Mouse (Mus musculus): ENCODE measurements around the gene Gm6268. TPM values are rescaled to one million over a fixed set of nuclear protein-coding genes. Genes with fewer than 3 reads are reported as not detected.

The Gm6268 gene
- polyA plus RNA-seq (2014; fragmentation: Nextera tagmentation; extraction: Ambion mirVana), result not detected in 2 replicates

GRCm38 (mm10) chrX:36400980-36401379, at the start of gene Gm6268:
Gm6268 (plus strand) TSS chrX:36401280.
- no peak for DNase-seq (ENCODE audit: low spot score, missing footprints)
- no peaks in the 10 kb centered on the region for H3K4me1 ChIP-seq (ENCODE audit: control insufficient read depth, insufficient read depth, low read length)
- WGBS, result 90% methylated on average over 13 of the region's 13 CpGs
- H3K9ac ChIP-seq (ENCODE audit: low read length), result no peak within 1 kb of the TSS
- ATAC-seq (ENCODE audit: low FRiP score), result no peak
- H3K27me3 ChIP-seq (ENCODE audit: control insufficient read depth, insufficient read depth, low read length), result no peaks in the 10 kb centered on the region
- no peak within 1 kb of the TSS for H3K4me2 ChIP-seq
- no peaks in the 10 kb centered on the region for H3K9me3 ChIP-seq (ENCODE audit: control insufficient read depth, low read length)
- H3K36me3 ChIP-seq (ENCODE audit: control insufficient read depth, insufficient read depth, low read length), result no peaks in the 10 kb centered on the region
- H3K27ac ChIP-seq (ENCODE audit: low read depth, low read length), result no peak within 1 kb of the TSS
- H3K4me3 ChIP-seq (ENCODE audit: low read depth, low read length), result no peak within 1 kb of the TSS

GRCm38 (mm10) chrX:36352446-36352845, 48.6 kb upstream of the Gm6268 start:
- WGBS, result 64% methylated on average over 3 of the region's 3 CpGs
- DNase-seq (ENCODE audit: low spot score, missing footprints), result no peak
- H3K9ac ChIP-seq (ENCODE audit: low read length), result no peak overlapping the region
- H3K27me3 ChIP-seq (ENCODE audit: control insufficient read depth, insufficient read depth, low read length), result no peaks in the 10 kb centered on the region
- H3K4me3 ChIP-seq (ENCODE audit: low read depth, low read length), result no peak overlapping the region
- no peak overlapping the region for H3K4me2 ChIP-seq
- no peak for ATAC-seq (ENCODE audit: low FRiP score)
- H3K9me3 ChIP-seq (ENCODE audit: control insufficient read depth, low read length), result no peaks in the 10 kb centered on the region
- H3K27ac ChIP-seq (ENCODE audit: low read depth, low read length), result no peak overlapping the region
- H3K36me3 ChIP-seq (ENCODE audit: control insufficient read depth, insufficient read depth, low read length), result no peaks in the 10 kb centered on the region
- no peaks in the 10 kb centered on the region for H3K4me1 ChIP-seq (ENCODE audit: control insufficient read depth, insufficient read depth, low read length)

- H3K36me3 ChIP-seq (ENCODE audit: control insufficient read depth, insufficient read depth, low read length), result no peaks in the 10 kb centered on the region
- H3K9ac ChIP-seq (ENCODE audit: low read length), result no peak overlapping the region
- no peak overlapping the region for H3K27ac ChIP-seq (ENCODE audit: low read depth, low read length)
- no peaks in the 10 kb centered on the region for H3K4me1 ChIP-seq (ENCODE audit: control insufficient read depth, insufficient read depth, low read length)
- no peak overlapping the region for H3K4me2 ChIP-seq
- no peaks in the 10 kb centered on the region for H3K27me3 ChIP-seq (ENCODE audit: control insufficient read depth, insufficient read depth, low read length)
- H3K9me3 ChIP-seq (ENCODE audit: control insufficient read depth, low read length), result no peaks in the 10 kb centered on the region
- ATAC-seq (ENCODE audit: low FRiP score), result no peak
- no peak for DNase-seq (ENCODE audit: low spot score, missing footprints)
- no peak overlapping the region for H3K4me3 ChIP-seq (ENCODE audit: low read depth, low read length)
Measured at GRCm38 (mm10) chrX:36385340-36385739, 15.7 kb upstream of the Gm6268 start.

- Histone ChIP-seq H3K27me3 (ENCODE audit: control insufficient read depth, insufficient read depth, low read length) (no peaks in the 10 kb centered on the region), H3K4me3 (ENCODE audit: low read depth, low read length) (no peak overlapping the region), H3K27ac (ENCODE audit: low read depth, low read length) (no peak overlapping the region), H3K4me2 (no peak overlapping the region), H3K9me3 (ENCODE audit: control insufficient read depth, low read length) (no peaks in the 10 kb centered on the region), H3K9ac (ENCODE audit: low read length) (no peak overlapping the region), H3K4me1 (ENCODE audit: control insufficient read depth, insufficient read depth, low read length) (no peaks in the 10 kb centered on the region), H3K36me3 (ENCODE audit: control insufficient read depth, insufficient read depth, low read length) (no peaks in the 10 kb centered on the region)
- ATAC-seq (ENCODE audit: low FRiP score) (no peak), DNase-seq (ENCODE audit: low spot score, missing footprints) (no peak)
- 70% methylated on average over 3 of the region's 3 CpGs for WGBS
Measured at GRCm38 (mm10) chrX:36389971-36390370, 11.1 kb upstream of the Gm6268 start.

GRCm38 (mm10) chrX:36390503-36390902, 10.6 kb upstream of the Gm6268 start:
- Histone ChIP-seq H3K4me3 (ENCODE audit: low read depth, low read length) (no peak overlapping the region), H3K27me3 (ENCODE audit: control insufficient read depth, insufficient read depth, low read length) (no peaks in the 10 kb centered on the region), H3K27ac (ENCODE audit: low read depth, low read length) (no peak overlapping the region), H3K36me3 (ENCODE audit: control insufficient read depth, insufficient read depth, low read length) (no peaks in the 10 kb centered on the region), H3K4me1 (ENCODE audit: control insufficient read depth, insufficient read depth, low read length) (no peaks in the 10 kb centered on the region), H3K4me2 (no peak overlapping the region), H3K9ac (ENCODE audit: low read length) (no peak overlapping the region), H3K9me3 (ENCODE audit: control insufficient read depth, low read length) (no peaks in the 10 kb centered on the region)
- ATAC-seq (ENCODE audit: low FRiP score) (no peak), DNase-seq (ENCODE audit: low spot score, missing footprints) (no peak)
- 75% methylated on average over 2 of the region's 2 CpGs for WGBS

GRCm38 (mm10) chrX:36392672-36393071, 8.4 kb upstream of the Gm6268 start:
- H3K4me2 ChIP-seq, result no peak overlapping the region
- no peaks in the 10 kb centered on the region for H3K9me3 ChIP-seq (ENCODE audit: control insufficient read depth, low read length)
- H3K27me3 ChIP-seq (ENCODE audit: control insufficient read depth, insufficient read depth, low read length), result no peaks in the 10 kb centered on the region
- H3K4me1 ChIP-seq (ENCODE audit: control insufficient read depth, insufficient read depth, low read length), result no peaks in the 10 kb centered on the region
- DNase-seq (ENCODE audit: low spot score, missing footprints), result no peak
- no peak for ATAC-seq (ENCODE audit: low FRiP score)
- H3K9ac ChIP-seq (ENCODE audit: low read length), result no peak overlapping the region
- no peaks in the 10 kb centered on the region for H3K36me3 ChIP-seq (ENCODE audit: control insufficient read depth, insufficient read depth, low read length)
- WGBS, result 79% methylated on average over 6 of the region's 6 CpGs
- H3K27ac ChIP-seq (ENCODE audit: low read depth, low read length), result no peak overlapping the region
- H3K4me3 ChIP-seq (ENCODE audit: low read depth, low read length), result no peak overlapping the region

- Histone ChIP-seq H3K27ac (ENCODE audit: low read depth, low read length) (no peak overlapping the region), H3K27me3 (ENCODE audit: control insufficient read depth, insufficient read depth, low read length) (no peaks in the 10 kb centered on the region), H3K4me2 (no peak overlapping the region), H3K4me1 (ENCODE audit: control insufficient read depth, insufficient read depth, low read length) (no peaks in the 10 kb centered on the region), H3K9ac (ENCODE audit: low read length) (no peak overlapping the region), H3K9me3 (ENCODE audit: control insufficient read depth, low read length) (no peaks in the 10 kb centered on the region), H3K4me3 (ENCODE audit: low read depth, low read length) (no peak overlapping the region), H3K36me3 (ENCODE audit: control insufficient read depth, insufficient read depth, low read length) (no peaks in the 10 kb centered on the region)
- WGBS, result 46% methylated on average over 6 of the region's 6 CpGs
- no peak for DNase-seq (ENCODE audit: low spot score, missing footprints)
- ATAC-seq (ENCODE audit: low FRiP score), result no peak
Measured at GRCm38 (mm10) chrX:36393279-36393678, 7.8 kb upstream of the Gm6268 start.

GRCm38 (mm10) chrX:36402316-36402715, 1.2 kb downstream of the Gm6268 start:
- no peaks in the 10 kb centered on the region for H3K9me3 ChIP-seq (ENCODE audit: control insufficient read depth, low read length)
- H3K36me3 ChIP-seq (ENCODE audit: control insufficient read depth, insufficient read depth, low read length), result no peaks in the 10 kb centered on the region
- ATAC-seq (ENCODE audit: low FRiP score) (no peak), DNase-seq (ENCODE audit: low spot score, missing footprints) (no peak)
- WGBS, result 57% methylated on average over 6 of the region's 6 CpGs
- no peak overlapping the region for H3K4me2 ChIP-seq
- H3K4me3 ChIP-seq (ENCODE audit: low read depth, low read length), result no peak overlapping the region
- H3K27ac ChIP-seq (ENCODE audit: low read depth, low read length), result no peak overlapping the region
- no peaks in the 10 kb centered on the region for H3K27me3 ChIP-seq (ENCODE audit: control insufficient read depth, insufficient read depth, low read length)
- H3K9ac ChIP-seq (ENCODE audit: low read length), result no peak overlapping the region
- H3K4me1 ChIP-seq (ENCODE audit: control insufficient read depth, insufficient read depth, low read length), result no peaks in the 10 kb centered on the region

GRCm38 (mm10) chrX:36419153-36419552, 18.1 kb downstream of the Gm6268 start:
- DNase-seq (ENCODE audit: low spot score, missing footprints) (no peak), ATAC-seq (ENCODE audit: low FRiP score) (no peak)
- Histone ChIP-seq H3K27ac (ENCODE audit: low read depth, low read length) (no peak overlapping the region), H3K4me3 (ENCODE audit: low read depth, low read length) (no peak overlapping the region), H3K4me2 (no peak overlapping the region), H3K27me3 (ENCODE audit: control insufficient read depth, insufficient read depth, low read length) (no peaks in the 10 kb centered on the region), H3K4me1 (ENCODE audit: control insufficient read depth, insufficient read depth, low read length) (no peaks in the 10 kb centered on the region), H3K9me3 (ENCODE audit: control insufficient read depth, low read length) (no peaks in the 10 kb centered on the region), H3K36me3 (ENCODE audit: control insufficient read depth, insufficient read depth, low read length) (no peaks in the 10 kb centered on the region), H3K9ac (ENCODE audit: low read length) (no peak overlapping the region)
- 85% methylated on average over 3 of the region's 3 CpGs for WGBS

- ATAC-seq (ENCODE audit: low FRiP score) (no peak), DNase-seq (ENCODE audit: low spot score, missing footprints) (no peak)
- Histone ChIP-seq H3K4me3 (ENCODE audit: low read depth, low read length) (no peak overlapping the region), H3K9ac (ENCODE audit: low read length) (no peak overlapping the region), H3K4me1 (ENCODE audit: control insufficient read depth, insufficient read depth, low read length) (no peaks in the 10 kb centered on the region), H3K9me3 (ENCODE audit: control insufficient read depth, low read length) (no peaks in the 10 kb centered on the region), H3K4me2 (no peak overlapping the region), H3K27me3 (ENCODE audit: control insufficient read depth, insufficient read depth, low read length) (no peaks in the 10 kb centered on the region), H3K36me3 (ENCODE audit: control insufficient read depth, insufficient read depth, low read length) (no peaks in the 10 kb centered on the region), H3K27ac (ENCODE audit: low read depth, low read length) (no peak overlapping the region)
- WGBS, result 42% methylated on average over 6 of the region's 6 CpGs
Measured at GRCm38 (mm10) chrX:36434993-36435392, 33.9 kb downstream of the Gm6268 start.

Data from midbrain, embryonic 11.5 days (tissue).